Mouse (Mus musculus) ZHBTc4 (cell line): ENCODE results near the gene Lgr6.

ENCODE experiments used
- DNase-seq: peaks from one replicate; pipeline ENCODE4 v3.0.0-alpha.2; 2011; ENCODE audit warnings: low read depth, low spot score

The Lgr6 gene

DNA sequence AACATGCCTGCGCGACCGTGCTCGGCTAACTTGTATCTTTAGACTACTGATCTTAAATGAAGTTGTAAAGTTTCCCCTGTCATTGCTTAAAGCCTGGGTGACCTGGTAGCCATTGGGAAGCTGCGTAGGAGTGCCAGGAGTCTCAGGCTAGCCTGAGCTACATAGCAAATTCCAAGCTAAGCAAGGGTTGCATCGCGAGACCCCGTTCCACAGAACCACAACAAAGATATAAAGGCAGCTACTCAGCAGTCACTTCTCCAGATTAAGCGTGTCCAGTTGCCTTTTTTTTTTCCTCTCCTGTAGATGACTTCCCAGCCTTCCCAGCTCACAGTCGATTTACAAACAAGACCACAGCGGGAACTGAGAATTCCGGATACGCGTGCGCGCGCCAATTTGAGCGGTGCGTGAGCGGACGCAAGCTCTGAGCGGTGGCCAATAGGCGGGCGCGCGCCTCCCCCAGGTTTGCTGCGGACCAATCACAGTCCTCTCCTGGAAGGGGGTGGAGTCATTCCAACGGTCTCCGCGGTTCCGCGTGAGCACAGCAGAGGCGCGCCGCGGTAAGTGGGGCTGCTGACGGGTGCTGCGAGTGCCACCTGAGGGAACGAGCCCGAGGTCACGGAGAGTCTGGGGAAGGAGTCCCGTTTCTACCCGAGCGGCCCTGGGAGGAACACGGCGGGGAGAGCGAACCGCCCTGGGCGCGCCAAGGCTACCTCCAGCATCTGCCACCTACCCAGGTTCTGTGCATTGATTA lies 142.8 kb downstream of the Lgr6 start, which contains the start of gene Ube2t:
Ube2t (plus strand) TSS at position 513 of the 751 bp plus-strand sequence.
- DNase-seq = peak; percentile 99

DNA sequence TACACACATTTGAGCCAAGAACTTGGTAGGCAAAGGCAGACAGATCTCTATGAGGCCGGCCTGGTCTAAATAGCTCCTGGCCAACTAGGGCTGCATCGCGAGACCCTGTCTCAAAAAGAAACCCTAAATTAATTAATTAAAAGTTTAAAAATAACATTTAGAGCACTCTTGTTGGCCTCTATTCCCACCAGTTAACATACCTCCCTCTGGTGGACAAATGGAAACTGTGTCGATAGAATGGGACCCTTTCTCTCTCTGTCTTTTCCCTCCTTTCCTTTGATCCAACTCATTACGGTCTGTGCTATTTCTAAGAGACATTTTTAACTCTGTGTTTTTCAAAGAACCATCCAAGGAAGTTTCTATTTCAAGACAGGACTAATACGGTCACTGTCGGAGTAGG lies 144.4 kb downstream of the Lgr6 start:
- DNase-seq = peak; percentile 34

DNA sequence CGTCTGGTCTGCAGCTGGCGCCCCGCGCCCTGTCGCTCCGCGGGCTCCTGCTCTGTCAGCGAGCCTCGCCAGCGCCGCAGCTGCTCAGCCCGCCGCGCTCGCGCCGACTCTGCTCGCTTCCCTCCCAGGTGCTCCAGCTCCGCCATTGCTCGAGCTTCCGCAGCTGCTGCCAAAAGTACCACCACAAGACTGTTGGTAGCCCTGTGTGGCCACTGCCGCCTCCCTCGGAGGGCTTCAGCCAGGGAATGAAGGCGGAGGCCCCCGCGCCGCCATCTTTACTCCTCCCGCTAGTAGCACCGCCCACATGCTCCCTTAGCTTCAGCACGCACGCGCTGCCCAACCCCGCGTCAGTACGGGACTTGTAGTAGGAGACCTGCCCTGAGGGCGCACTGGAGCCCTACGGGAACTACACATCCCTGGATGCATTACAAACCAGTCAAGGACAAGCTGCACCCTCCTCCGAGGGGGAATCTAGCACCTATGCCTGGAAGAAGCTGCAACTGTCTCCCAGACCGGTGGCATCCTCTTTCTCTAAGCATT lies 149.4 kb downstream of the Lgr6 start, which contains the start of gene Ppp1r12b:
Ppp1r12b (minus strand) TSS at position 306 of the 540 bp plus-strand sequence.
- DNase-seq = peak; percentile 100

DNA sequence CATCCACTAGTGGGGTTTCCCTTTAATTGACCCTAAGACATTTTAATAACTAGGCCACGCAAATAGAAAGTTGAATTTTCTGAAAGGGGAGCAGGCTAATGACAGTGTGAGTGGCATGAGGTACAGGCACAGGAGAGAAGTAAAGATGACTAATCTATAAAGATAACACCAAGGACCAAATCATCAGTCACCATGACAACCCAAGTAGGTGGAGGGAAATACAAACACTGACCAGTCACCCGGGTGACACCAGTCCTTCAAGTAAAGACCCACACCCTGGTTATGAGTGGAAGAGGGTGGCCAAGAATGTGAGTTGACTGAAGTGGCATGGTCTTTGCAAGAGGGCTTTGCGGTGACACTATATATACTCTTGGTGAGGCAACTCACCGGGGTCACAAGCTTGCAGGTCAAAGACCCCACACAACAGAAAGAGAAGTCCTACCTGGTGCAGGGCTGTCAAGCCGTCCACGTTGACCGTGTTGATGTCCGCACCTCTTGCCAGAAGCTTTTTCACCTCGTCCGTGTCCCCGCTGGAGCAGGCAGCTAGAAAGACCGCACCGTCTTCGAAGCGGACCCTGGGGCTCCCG lies 149.9 kb downstream of the Lgr6 start:
- DNase-seq = no peak

GRCm38 (mm10) chr1:134949946-134950345 lies 155.1 kb downstream of the Lgr6 start:
- no peak for DNase-seq

DNA sequence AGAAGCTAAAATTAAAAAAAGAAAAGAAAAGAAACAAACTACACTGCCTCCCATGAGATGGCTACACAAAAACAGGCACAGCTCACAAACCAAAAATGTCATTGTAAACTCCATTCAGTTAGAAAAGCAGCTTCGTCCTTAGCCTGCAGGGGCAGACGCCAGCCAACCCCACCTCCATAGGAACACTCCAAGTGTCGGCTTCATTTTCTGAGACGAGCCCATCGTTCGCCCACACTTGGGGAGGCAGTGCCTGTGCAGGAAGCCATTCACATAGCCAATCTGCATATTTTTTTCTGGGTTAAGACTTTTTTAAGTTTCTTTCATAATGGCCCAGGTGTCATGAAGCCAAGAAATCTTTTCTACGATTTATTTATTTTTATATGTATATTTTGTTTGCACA lies 157.5 kb downstream of the Lgr6 start:
- DNase-seq = no peak

DNA sequence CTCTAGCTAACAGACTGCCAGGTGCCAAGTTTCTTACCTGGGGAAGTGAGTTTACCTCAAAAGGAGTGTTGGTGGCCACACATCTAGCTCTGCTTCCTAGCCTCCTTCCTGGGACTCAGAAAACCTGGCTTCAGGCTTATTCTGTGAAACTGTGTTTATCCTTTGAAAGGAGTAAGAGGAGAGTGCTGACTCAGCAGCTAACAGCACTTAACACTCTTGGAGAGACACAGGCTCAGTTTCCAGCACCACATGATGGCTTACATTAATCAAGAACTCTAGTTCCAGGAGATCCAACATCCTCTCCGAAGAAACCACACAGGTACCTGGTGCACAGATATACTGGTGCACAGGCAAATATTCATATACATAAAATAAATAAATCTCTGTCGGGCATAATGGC lies 162.2 kb downstream of the Lgr6 start:
- DNase-seq = no peak

GRCm38 (mm10) chr1:134940863-134941262 lies 164.2 kb downstream of the Lgr6 start:
- peak; percentile 49 for DNase-seq

DNA sequence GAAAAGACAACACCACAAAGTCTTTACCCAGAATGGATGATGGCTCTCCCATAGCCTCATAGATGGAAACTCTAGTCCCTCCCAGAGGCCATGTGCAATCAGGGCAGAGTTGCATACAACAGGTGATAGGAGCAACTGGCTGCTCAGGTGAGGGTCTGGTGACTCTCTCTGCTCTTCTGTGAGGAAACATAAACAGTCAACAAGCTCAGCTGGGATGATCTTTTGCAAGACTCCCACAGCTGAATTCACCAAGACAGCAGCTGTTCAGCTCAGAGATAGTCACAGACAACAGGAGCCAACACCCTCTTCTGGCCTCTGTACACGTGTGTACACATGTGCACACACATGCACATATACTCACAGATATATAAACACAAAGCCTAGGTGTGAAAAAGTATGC lies 166.8 kb downstream of the Lgr6 start:
- no peak for DNase-seq

GRCm38 (mm10) chr1:134936335-134936734 lies 168.7 kb downstream of the Lgr6 start:
- peak; percentile 17 for DNase-seq
